Mouse (Mus musculus) small intestine, adult 2 months (tissue): Measurements from ENCODE around the gene Rbm28. TPM values are rescaled to one million over a fixed set of nuclear protein-coding genes. Genes with fewer than 3 reads are reported as not detected.

Experiments used
- H3K27ac ChIP-seq: fragments of 200-500 bp; 2 replicates; pipeline ENCODE4 v1.5.1; 2012; ENCODE audit warnings: low read depth, low read length, control low read depth, inconsistent platforms; ENCODE audit not compliant: insufficient read depth
- H3K27me3 ChIP-seq: fragments of 200-500 bp; 2 replicates; pipeline ENCODE4 v1.6.1; 2012; ENCODE audit warnings: mild to moderate bottlenecking, moderate library complexity, low read length, inconsistent platforms; ENCODE audit not compliant: control insufficient read depth, insufficient read depth
- H3K36me3 ChIP-seq: fragments of 200-500 bp; 2 replicates; pipeline ENCODE4 v1.6.1; 2012; ENCODE audit warnings: mild to moderate bottlenecking, low read length, control low read depth, inconsistent platforms; ENCODE audit not compliant: control insufficient read depth, insufficient read depth
- H3K4me1 ChIP-seq: fragments of 200-500 bp; 2 replicates; pipeline ENCODE4 v1.6.1; 2012; ENCODE audit warnings: low read length, inconsistent platforms, mixed read lengths; ENCODE audit not compliant: control insufficient read depth, insufficient read depth, insufficient read length
- H3K4me3 ChIP-seq: fragments of 200-500 bp; 2 replicates; pipeline ENCODE4 v1.5.1; 2012; ENCODE audit warnings: low read depth, mild to moderate bottlenecking, control low read depth, inconsistent platforms, low read length, moderate library complexity
- CTCF ChIP-seq: fragments of 200-500 bp; IDR thresholded peaks from 2 replicates; pipeline ENCODE4 v1.5.1; 2012; ENCODE audit warnings: low read depth, mild to moderate bottlenecking, control low read depth, inconsistent platforms, low read length, moderate library complexity, mixed read lengths; ENCODE audit not compliant: insufficient replicate concordance, insufficient read length; ENCODE audit errors: extremely low read depth
- POLR2A ChIP-seq: fragments of 200-500 bp; IDR thresholded peaks from 2 replicates; pipeline ENCODE4 v1.6.1; 2012; ENCODE audit warnings: low read depth, mild to moderate bottlenecking, control low read depth, inconsistent platforms, low read length, moderate library complexity
- WGBS: fragments of 180-500 bp; shearing (Covaris S2); methylation state at CpG from one replicate; pipeline ENCODE4 v1.1.7; 2018; 5-methylcytosine and 5-hydroxymethylcytosine counted together
- polyA plus RNA-seq: library from polyadenylated mRNA; depleted of rRNA; stranded (reverse); fragments of >200 nt; gene quantifications from 2 replicates; pipeline ENCODE4 v1.2.3, GENCODE M21; 2012

Gene Rbm28
- polyA plus RNA-seq, 1 experiment, result 1.2 TPM

- H3K4me3 ChIP-seq, result no peak overlapping the region
- WGBS, result 67% methylated on average over 5 of the region's 5 CpGs
- H3K27ac ChIP-seq, result no peak overlapping the region
- no peak for TF ChIP-seq POLR2A
- no peak for TF ChIP-seq CTCF
- H3K36me3 ChIP-seq, result no peaks in the 10 kb centered on the region
- peaks cover 6% of the 10 kb centered on the region for H3K4me1 ChIP-seq
- H3K27me3 ChIP-seq, result no peaks in the 10 kb centered on the region
Observed at GRCm38 (mm10) chr6:29208178-29208577, 43.4 kb upstream of the Rbm28 start.

- TF ChIP-seq CTCF (no peak), POLR2A (no peak)
- WGBS, result 81% methylated on average over 5 of the region's 5 CpGs
- Histone ChIP-seq H3K36me3 (no peaks in the 10 kb centered on the region), H3K27me3 (no peaks in the 10 kb centered on the region), H3K27ac (no peak overlapping the region), H3K4me3 (no peak overlapping the region), H3K4me1 (peaks cover 3% of the 10 kb centered on the region; the same call in 1 of the 2 replicates)
Observed at GRCm38 (mm10) chr6:29207017-29207416, 42.2 kb upstream of the Rbm28 start.

GRCm38 (mm10) chr6:29206006-29206405, 41.2 kb upstream of the Rbm28 start:
- Histone ChIP-seq H3K4me1 (peaks cover 3% of the 10 kb centered on the region; the same call in 1 of the 2 replicates), H3K4me3 (no peak overlapping the region), H3K27ac (no peak overlapping the region), H3K27me3 (no peaks in the 10 kb centered on the region), H3K36me3 (no peaks in the 10 kb centered on the region)
- 96% methylated on average over 10 of the region's 10 CpGs for WGBS
- TF ChIP-seq CTCF (no peak), POLR2A (no peak)

- WGBS, result 58% methylated on average over 15 of the region's 15 CpGs
- no peaks in the 10 kb centered on the region for H3K27me3 ChIP-seq
- H3K36me3 ChIP-seq, result no peaks in the 10 kb centered on the region
- peaks cover 3% of the 10 kb centered on the region; the same call in 1 of the 2 replicates for H3K4me1 ChIP-seq
- no peak overlapping the region for H3K27ac ChIP-seq
- TF ChIP-seq CTCF (peak; percentile 69; the same call in 1 of the 2 replicates), POLR2A (no peak)
- no peak overlapping the region for H3K4me3 ChIP-seq
Observed at GRCm38 (mm10) chr6:29204932-29205614, 40.3 kb upstream of the Rbm28 start.

- TF ChIP-seq POLR2A (no peak), CTCF (no peak)
- H3K27me3 ChIP-seq, result no peaks in the 10 kb centered on the region
- WGBS, result 85% methylated on average over 6 of the region's 6 CpGs
Observed at GRCm38 (mm10) chr6:29203861-29204585, 39.2 kb upstream of the Rbm28 start.

GRCm38 (mm10) chr6:29203096-29203495, 38.3 kb upstream of the Rbm28 start:
- no peak for TF ChIP-seq CTCF
- no peak for TF ChIP-seq POLR2A
- no peaks in the 10 kb centered on the region for H3K27me3 ChIP-seq
- H3K36me3 ChIP-seq, result no peaks in the 10 kb centered on the region
- 94% methylated on average over 13 of the region's 13 CpGs for WGBS
- H3K4me3 ChIP-seq, result no peak overlapping the region
- no peak overlapping the region for H3K27ac ChIP-seq
- no peaks in the 10 kb centered on the region for H3K4me1 ChIP-seq

More at GRCm38 (mm10) chr6:29203861-29204585, 39.2 kb upstream of the Rbm28 start:
- Histone ChIP-seq H3K36me3 (no peaks in the 10 kb centered on the region), H3K27ac (no peak overlapping the region), H3K4me3 (no peak overlapping the region), H3K4me1 (peaks cover 2% of the 10 kb centered on the region; the same call in 1 of the 2 replicates)

GRCm38 (mm10) chr6:29201988-29202387, 37.2 kb upstream of the Rbm28 start:
- H3K4me1 ChIP-seq, result no peaks in the 10 kb centered on the region
- no peak overlapping the region for H3K27ac ChIP-seq
- TF ChIP-seq CTCF (no peak), POLR2A (no peak)
- no peaks in the 10 kb centered on the region for H3K27me3 ChIP-seq
- WGBS, result 78% methylated on average over 8 of the region's 8 CpGs
- H3K4me3 ChIP-seq, result no peak overlapping the region
- H3K36me3 ChIP-seq, result no peaks in the 10 kb centered on the region
